Mouse (Mus musculus): Measurements from ENCODE around the gene Anapc2.

- TF ChIP-seq ZNF384 (IDR thresholded peaks at IDR 0.05; ENCODE audit: low read depth, low read length) (no peak), GABPA (IDR thresholded peaks at IDR 0.05; ENCODE audit: insufficient replicate concordance, low read depth, low read length) (no peak), TCF12 (IDR thresholded peaks at IDR 0.05; ENCODE audit: low read depth, low read length) (no peak), ZC3H11A (IDR thresholded peaks at IDR 0.05; ENCODE audit: low read depth, low read length) (no peak), ETS1 (conservative IDR thresholded peaks at IDR 0.05; ENCODE audit: low read depth, low read length) (no peak), KAT2A (IDR thresholded peaks at IDR 0.05; ENCODE audit: insufficient replicate concordance, low read length) (no peak), POLR2A (IDR thresholded peaks at IDR 0.05; ENCODE audit: low read depth, low read length) (no peak), JUND (conservative IDR thresholded peaks at IDR 0.05; ENCODE audit: low read depth, low read length) (no peak), NRF1 (IDR thresholded peaks at IDR 0.05; ENCODE audit: low read depth, low read length) (no peak), EP300 (IDR thresholded peaks at IDR 0.05; ENCODE audit: low read length) (no peak)
These were observed 38.7 kb downstream of the Anapc2 start for GRCm38 (mm10) chr2:25310969-25311368.

Data from CH12.LX (cell line).